Mouse (Mus musculus): ENCODE results near the gene Coq7.

GRCm38 (mm10) chr7:118532519-118533177 lies 508 bp downstream of the Coq7 start:
- no peak for TF ChIP-seq CTCF (IDR thresholded peaks at IDR 0.05; ENCODE audit: insufficient read depth, low read length)
- TF ChIP-seq POLR2A (IDR thresholded peaks at IDR 0.05; ENCODE audit: borderline replicate concordance, extremely low read depth, low read depth, low read length), result peak; percentile 61; the same call in 1 of the 2 replicates
